Mouse (Mus musculus): ENCODE data around the gene Rtkn. TPM values are rescaled to one million over a fixed set of nuclear protein-coding genes. Genes with fewer than 3 reads are reported as not detected.

The Rtkn gene
- total RNA-seq, 1 experiment from 2014 or later = 7.1 TPM

GRCm38 (mm10) chr6:83115011-83115671, 20.1 kb upstream of the Rtkn start, which contains the start of gene Mogs:
Mogs (plus strand) TSS chr6:83115496.
- peak; percentile 64 to 84 for ATAC-seq (replicated peaks in 1 of 2; ENCODE audit: insufficient read depth in 1 of 2, low FRiP score in 2 of 2, low TSS enrichment in 1 of 2, low read depth in 1 of 2, poor library complexity in 2 of 2, severe bottlenecking in 2 of 2)

GRCm38 (mm10) chr6:83115682-83116372, 19.4 kb upstream of the Rtkn start:
- ATAC-seq (replicated peaks in 1 of 2; ENCODE audit: insufficient read depth in 1 of 2, low FRiP score in 2 of 2, low TSS enrichment in 1 of 2, low read depth in 1 of 2, poor library complexity in 2 of 2, severe bottlenecking in 2 of 2) = no peak

GRCm38 (mm10) chr6:83116373-83117164, 18.7 kb upstream of the Rtkn start:
- ATAC-seq (replicated peaks in 1 of 2; ENCODE audit: insufficient read depth in 1 of 2, low FRiP score in 2 of 2, low TSS enrichment in 1 of 2, low read depth in 1 of 2, poor library complexity in 2 of 2, severe bottlenecking in 2 of 2) = no peak

- no peak for ATAC-seq (replicated peaks in 1 of 2; ENCODE audit: insufficient read depth in 1 of 2, low FRiP score in 2 of 2, low TSS enrichment in 1 of 2, low read depth in 1 of 2, poor library complexity in 2 of 2, severe bottlenecking in 2 of 2)
These were observed 18.2 kb upstream of the Rtkn start for GRCm38 (mm10) chr6:83117165-83117438.

DNA sequence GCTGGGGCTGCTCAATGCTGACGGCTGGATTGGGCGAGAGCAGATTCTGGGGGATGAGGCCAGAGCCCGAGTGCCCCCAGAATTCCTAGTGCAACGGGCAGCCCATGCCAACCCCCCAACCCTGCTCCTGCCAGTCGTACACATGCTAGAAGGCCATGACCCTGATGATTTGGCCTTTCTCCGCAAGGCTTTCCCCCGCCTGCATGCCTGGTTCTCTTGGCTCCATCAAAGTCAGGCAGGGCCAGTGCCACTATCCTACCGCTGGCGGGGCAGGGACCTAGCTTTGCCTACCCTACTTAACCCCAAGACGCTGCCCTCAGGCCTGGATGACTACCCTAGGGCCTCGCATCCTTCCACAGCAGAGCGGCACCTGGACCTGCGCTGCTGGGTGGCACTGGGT, 17.6 kb upstream of the Rtkn start:
- no peak for ATAC-seq (replicated peaks in 1 of 2; ENCODE audit: insufficient read depth in 1 of 2, low FRiP score in 2 of 2, low TSS enrichment in 1 of 2, low read depth in 1 of 2, poor library complexity in 2 of 2, severe bottlenecking in 2 of 2)

- ATAC-seq (replicated peaks in 1 of 2; ENCODE audit: insufficient read depth in 1 of 2, low FRiP score in 2 of 2, low TSS enrichment in 1 of 2, low read depth in 1 of 2, poor library complexity in 2 of 2, severe bottlenecking in 2 of 2) = no peak
These were observed 16.9 kb upstream of the Rtkn start for GRCm38 (mm10) chr6:83118369-83118768.

DNA sequence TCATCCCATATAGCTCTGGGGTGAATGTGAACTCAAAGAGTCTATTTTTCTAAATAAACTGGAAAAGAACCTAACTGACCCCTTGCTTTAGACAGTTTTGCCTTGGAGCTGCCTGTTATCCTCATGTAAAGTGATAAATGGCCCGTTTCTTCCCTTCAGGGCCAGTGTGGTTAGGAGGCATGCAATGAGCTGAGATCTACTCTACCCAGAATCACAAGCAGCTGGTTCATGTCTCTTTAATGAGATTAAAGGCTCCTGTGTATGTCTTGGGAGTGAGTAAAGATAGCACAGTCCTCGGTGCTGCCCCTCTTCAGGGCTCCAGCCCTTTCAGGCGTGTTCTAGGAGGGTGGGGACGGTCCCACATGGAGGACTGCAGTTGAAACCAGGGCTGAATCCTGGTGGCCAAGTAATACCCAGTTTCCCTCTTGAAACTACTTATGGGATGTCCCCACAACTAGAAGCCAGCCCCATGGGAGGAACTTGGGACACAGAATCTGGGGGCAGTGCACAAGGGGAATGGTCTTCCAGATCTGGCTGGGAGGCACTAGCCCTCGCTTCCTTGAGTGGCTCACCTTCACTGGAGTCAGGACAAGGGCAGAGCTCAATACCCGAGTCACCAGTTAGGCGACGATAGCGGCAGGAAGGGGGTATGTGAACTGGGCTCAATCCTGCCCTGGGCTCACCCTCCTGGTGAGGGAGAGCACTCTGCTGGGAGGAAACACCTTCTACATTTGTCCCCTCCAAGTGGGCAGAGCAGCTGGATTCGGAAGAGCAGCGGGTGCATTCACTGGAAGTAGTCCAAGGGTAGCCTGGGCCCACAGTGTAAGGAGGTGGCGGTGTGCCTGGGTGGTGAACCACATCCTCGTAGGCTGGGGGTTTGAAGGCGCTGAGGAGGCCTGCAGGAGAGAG, 16.2 kb upstream of the Rtkn start:
- peak; percentile 54 to 57 for ATAC-seq (replicated peaks in 1 of 2; ENCODE audit: insufficient read depth in 1 of 2, low FRiP score in 2 of 2, low TSS enrichment in 1 of 2, low read depth in 1 of 2, poor library complexity in 2 of 2, severe bottlenecking in 2 of 2)

DNA sequence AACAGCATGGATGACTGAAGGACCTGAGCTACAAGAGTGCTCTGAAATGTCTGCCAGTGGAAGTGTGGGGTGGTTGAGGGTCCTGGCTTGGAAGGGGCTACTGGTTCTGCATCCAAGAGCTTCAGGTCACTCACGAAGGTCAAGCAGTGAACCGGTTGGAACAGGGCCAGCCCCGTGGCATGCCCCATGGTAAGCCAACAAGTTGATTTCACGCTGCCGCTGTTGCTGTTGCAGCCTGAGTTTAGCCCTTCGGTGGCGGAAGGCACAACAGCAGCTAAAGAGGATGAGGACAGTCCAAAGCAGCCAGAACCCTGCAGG, 15.6 kb upstream of the Rtkn start:
- ATAC-seq (replicated peaks in 1 of 2; ENCODE audit: insufficient read depth in 1 of 2, low FRiP score in 2 of 2, low TSS enrichment in 1 of 2, low read depth in 1 of 2, poor library complexity in 2 of 2, severe bottlenecking in 2 of 2) = no peak

DNA sequence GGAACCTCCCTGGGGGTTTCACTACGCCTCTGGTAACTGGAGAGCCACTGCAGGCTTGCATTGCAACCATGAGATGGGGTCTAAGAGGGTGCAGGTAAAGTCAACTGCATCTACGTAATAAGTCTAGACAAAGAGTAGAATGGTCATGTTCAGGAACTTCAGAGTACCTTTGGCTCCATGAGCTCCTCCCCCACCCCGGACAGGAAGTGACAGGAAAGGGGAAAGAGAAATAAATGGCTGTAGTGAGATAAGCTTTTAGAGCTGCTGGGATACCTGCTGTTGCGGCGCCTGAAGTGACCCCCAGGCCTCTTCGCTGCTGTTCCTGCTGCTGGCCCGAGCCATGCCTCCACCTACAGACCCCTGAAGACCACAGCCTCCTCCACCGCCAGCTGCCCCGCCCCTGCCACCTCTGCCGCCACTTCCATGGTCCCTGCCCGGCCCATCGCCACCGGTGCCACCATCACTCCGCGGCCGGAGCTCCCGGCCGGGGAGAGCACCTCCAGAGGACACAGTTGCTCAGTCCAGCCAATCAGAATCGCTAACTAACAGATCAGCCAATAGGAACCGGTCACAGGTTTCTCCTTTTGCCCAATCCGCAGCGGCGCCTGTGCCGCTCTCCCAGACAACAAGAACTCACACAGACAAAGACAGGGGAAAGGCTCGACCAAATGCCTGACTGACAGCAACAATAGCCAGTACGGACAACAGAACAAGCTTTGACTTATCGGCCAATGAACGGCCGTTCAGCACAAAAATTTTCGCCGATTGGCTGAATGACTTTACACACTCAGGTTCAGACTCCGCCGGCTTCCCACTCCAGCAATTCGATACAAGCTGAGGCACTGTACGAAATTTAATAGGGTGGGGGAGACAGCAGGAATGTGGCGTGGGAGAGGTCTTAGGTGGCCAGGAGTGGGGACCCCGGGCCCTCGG, 14.1 kb upstream of the Rtkn start, which contains the start of gene Wbp1:
Gene Wbp1 (minus strand): TSS at position 630 of the 933 bp plus-strand sequence.
- ATAC-seq (replicated peaks in 1 of 2; ENCODE audit: insufficient read depth in 1 of 2, low FRiP score in 2 of 2, low TSS enrichment in 1 of 2, low read depth in 1 of 2, poor library complexity in 2 of 2, severe bottlenecking in 2 of 2) = peak; percentile 84 to 89

DNA sequence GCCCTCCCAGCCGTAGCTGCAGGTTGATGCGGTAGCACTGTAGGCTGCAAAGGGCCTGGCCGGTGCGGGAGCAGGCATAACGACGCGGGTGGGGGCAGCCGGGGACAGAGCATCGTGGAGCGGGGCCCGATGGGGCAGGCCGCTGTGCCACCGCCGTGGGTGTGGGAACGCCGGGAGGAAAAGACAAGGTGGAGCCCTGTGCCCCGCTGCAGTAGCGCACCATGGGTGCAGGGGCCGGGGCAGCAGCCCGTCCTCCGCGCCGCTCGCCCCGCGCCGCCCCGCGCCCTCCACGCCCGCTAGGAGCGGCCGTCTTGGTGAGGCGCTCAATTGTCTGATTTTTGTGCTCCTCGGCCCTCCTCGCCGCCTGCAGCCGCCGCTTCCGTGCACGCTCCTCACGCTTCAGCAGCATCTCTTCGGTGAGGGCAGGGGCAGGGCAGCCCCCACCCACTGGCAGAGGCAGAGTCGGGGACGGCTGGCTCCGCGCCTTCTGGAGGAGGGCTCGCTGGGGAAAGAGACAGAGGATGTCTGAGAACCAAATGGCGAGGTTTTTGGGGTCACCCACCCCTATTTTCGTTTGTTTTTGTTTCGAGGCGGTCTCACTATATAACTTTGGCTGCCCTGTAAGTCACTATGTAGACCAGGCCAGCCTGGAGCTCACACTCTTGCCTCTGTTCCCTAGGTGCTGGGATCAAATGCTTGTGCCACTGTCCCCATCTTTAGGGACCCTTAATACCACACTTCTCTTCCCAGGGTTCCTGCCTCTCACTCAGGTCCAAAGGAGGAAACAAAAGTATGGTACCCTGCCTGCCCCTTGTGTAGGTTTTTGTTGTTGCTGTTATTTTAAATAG, 13.2 kb upstream of the Rtkn start:
- peak in 1 of 2 experiments; percentile 4; a peak in 1 of 4 replicates for ATAC-seq (replicated peaks in 1 of 2; ENCODE audit: insufficient read depth in 1 of 2, low FRiP score in 2 of 2, low TSS enrichment in 1 of 2, low read depth in 1 of 2, poor library complexity in 2 of 2, severe bottlenecking in 2 of 2)

DNA sequence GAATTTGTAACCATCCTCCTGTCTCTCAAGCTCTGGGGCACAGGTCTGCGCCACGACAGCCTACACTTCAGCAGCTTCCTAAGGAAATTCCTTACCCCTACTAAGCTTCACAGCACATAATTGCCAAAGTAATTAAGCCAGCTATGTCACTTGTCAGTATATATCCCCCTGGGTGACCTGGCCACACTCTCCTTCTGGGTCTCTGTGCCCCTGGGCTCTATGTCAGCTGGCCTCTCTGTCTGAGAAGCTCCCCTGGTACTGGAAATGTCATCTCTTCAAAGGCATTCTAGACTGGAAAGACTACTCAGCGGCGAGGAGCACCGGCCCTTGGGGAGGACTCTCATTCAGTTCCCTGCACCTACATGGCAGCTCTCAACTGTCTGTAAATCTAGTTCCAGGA, 12.3 kb upstream of the Rtkn start:
- no peak for ATAC-seq (replicated peaks in 1 of 2; ENCODE audit: insufficient read depth in 1 of 2, low FRiP score in 2 of 2, low TSS enrichment in 1 of 2, low read depth in 1 of 2, poor library complexity in 2 of 2, severe bottlenecking in 2 of 2)

- peak; percentile 28 to 63; a peak in 3 of 4 replicates for ATAC-seq (replicated peaks in 1 of 2; ENCODE audit: insufficient read depth in 1 of 2, low FRiP score in 2 of 2, low TSS enrichment in 1 of 2, low read depth in 1 of 2, poor library complexity in 2 of 2, severe bottlenecking in 2 of 2)
These were observed 10.4 kb upstream of the Rtkn start for GRCm38 (mm10) chr6:83124851-83125312.

- no peak for ATAC-seq (replicated peaks in 1 of 2; ENCODE audit: insufficient read depth in 1 of 2, low FRiP score in 2 of 2, low TSS enrichment in 1 of 2, low read depth in 1 of 2, poor library complexity in 2 of 2, severe bottlenecking in 2 of 2)
These were observed 9.9 kb upstream of the Rtkn start, which contains the start of gene Ino80b for GRCm38 (mm10) chr6:83125331-83125730. Ino80b (minus strand) TSS chr6:83125431.

DNA sequence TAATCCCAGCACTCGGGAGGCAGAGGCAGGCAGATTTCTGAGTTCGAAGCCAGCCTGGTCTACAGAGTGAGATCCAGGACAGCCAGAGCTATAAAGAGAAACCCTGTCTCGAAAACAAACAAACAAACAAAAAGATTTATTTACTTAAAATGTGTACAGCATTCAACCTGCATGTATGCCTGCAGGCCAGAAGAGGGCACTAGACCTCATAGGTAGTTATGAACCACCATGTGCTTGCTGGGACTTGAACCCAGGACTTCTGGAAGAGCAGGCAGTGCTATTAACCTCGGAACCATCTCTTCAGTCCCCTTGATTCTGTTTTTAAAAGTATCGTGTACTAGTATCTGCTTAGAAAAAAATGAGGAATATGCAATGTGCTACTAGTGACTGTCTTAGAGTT, 7.8 kb upstream of the Rtkn start:
- no peak for ATAC-seq (replicated peaks in 1 of 2; ENCODE audit: insufficient read depth in 1 of 2, low FRiP score in 2 of 2, low TSS enrichment in 1 of 2, low read depth in 1 of 2, poor library complexity in 2 of 2, severe bottlenecking in 2 of 2)

- peak; percentile 47 to 68; a peak in 3 of 4 replicates for ATAC-seq (replicated peaks in 1 of 2; ENCODE audit: insufficient read depth in 1 of 2, low FRiP score in 2 of 2, low TSS enrichment in 1 of 2, low read depth in 1 of 2, poor library complexity in 2 of 2, severe bottlenecking in 2 of 2)
These were observed 3.7 kb upstream of the Rtkn start for GRCm38 (mm10) chr6:83131469-83132034.

Data from hematopoietic stem cell, adult 5-6 weeks (primary cell).